Mouse (Mus musculus) embryonic fibroblast, embryonic 13.5 days (primary cell): ENCODE data around the gene Vmn1r41.

ENCODE experiments used
- CTCF ChIP-seq: IDR thresholded peaks from 2 replicates; pipeline ENCODE4 v1.5.1; 2011; ENCODE audit warnings: mild to moderate bottlenecking, control low read depth, low read length, moderate library complexity, borderline replicate concordance; ENCODE audit not compliant: insufficient read depth
- POLR2A ChIP-seq: IDR thresholded peaks from 2 replicates; pipeline ENCODE4 v1.6.1; 2011; ENCODE audit warnings: low read depth, mild to moderate bottlenecking, control low read depth, low read length, moderate library complexity

GRCm38 (mm10) chr6:89740466-89740865 is at the start of gene Vmn1r41:
- TF ChIP-seq CTCF (no peak), POLR2A (no peak)
